Mouse (Mus musculus): ENCODE measurements around the gene Kpna7.
A peak's percentile ranks its signal among the peaks of the same experiment; 100 is the strongest.
"Not testable (repeated sequence)": the region's sequence is repeated elsewhere in the genome, so short reads cannot be mapped to it uniquely, and the experiment has no call there.

The Kpna7 gene

DNA sequence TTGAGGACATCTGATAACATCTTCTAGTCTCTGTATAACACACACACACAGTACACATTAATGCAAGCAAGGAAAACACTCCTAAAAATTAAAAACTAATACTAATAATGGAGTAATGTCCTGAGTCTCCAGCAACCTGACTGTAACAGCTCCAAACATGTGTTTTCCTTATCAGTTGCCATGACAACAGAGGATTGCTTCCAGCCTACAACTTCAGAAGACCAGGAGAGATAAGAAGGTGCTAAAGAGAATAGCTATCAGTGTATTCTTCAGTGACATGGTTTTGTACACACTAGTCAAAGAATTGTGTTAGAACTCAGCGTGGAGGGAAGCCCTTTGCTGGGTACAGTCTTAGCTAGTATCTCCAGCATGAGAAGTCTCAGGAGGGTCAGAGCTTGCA, 63.1 kb downstream of the Kpna7 start:
- DNase-seq (ENCODE audit: low read depth), result not testable (repeated sequence)

GRCm38 (mm10) chr5:145020254-145020653, 63.6 kb downstream of the Kpna7 start:
- DNase-seq (ENCODE audit: low read depth), result not testable (repeated sequence)

DNA sequence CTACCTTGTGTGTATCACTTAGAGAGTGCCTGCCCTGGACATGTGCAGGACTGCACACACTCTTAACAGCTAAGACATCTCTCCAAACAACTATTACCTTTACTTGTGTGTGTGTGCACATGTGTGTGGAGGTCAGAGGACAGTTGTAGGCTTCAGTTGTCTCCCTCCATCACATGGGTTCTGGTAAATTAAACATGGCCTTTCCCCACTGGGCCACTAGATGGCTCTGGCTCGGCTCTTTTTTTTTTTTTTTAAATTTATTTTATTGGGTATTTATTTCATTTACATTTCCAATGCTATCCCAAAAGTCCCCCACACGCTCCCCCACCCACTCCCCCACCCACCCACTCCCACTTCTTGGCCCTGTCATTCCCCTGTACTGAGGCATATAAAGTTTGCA, 67.1 kb downstream of the Kpna7 start:
- not testable (repeated sequence) for DNase-seq (ENCODE audit: low read depth)

DNA sequence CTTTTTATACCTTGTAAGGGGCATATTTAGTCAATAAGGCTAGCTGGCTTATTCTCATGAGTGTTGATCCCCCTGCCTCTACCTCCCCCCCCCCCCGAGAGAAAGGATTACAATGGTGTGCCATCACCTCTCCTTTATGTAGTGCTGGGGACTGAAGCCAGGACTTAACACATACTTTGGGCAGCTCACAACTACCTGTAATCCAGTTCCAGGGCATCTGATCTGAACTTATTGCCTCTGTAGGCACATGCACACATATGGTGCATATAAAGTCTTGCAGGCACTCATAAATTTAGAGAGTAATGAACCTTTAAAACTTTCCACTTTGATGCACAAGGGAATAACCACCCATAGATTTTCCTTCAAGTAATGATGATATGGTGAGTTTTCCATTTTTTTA, 69.6 kb downstream of the Kpna7 start:
- DNase-seq (ENCODE audit: low read depth), result no peak

GRCm38 (mm10) chr5:145008878-145009659, 74.8 kb downstream of the Kpna7 start:
- no peak for DNase-seq (ENCODE audit: low read depth)

- no peak for DNase-seq (ENCODE audit: low read depth)
Observed at GRCm38 (mm10) chr5:145005596-145005995, 78.2 kb downstream of the Kpna7 start.

- DNase-seq (ENCODE audit: low read depth), result no peak
Observed at GRCm38 (mm10) chr5:145004495-145004894, 79.3 kb downstream of the Kpna7 start.

GRCm38 (mm10) chr5:145003362-145003761, 80.5 kb downstream of the Kpna7 start:
- DNase-seq (ENCODE audit: low read depth), result no peak

DNA sequence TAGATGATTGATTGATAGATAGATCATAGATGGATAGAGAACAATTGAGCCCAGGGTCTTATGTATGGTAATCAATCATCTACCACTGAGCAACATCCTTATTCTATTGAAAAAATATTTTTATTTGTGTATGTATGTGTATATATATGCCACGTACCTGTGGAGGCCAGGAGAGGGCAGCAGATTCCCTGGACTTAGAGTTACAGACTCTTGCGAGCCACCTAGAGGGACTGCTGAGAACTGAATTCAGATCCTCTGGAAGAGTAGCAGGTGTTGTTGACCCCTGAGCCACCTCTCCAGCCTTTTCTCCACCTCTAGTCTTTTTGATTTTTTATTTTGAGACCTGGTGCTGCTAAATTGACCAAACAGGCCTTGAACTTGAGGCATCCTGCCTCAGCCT, 85.3 kb downstream of the Kpna7 start:
- DNase-seq (ENCODE audit: low read depth), result peak; percentile 58

DNA sequence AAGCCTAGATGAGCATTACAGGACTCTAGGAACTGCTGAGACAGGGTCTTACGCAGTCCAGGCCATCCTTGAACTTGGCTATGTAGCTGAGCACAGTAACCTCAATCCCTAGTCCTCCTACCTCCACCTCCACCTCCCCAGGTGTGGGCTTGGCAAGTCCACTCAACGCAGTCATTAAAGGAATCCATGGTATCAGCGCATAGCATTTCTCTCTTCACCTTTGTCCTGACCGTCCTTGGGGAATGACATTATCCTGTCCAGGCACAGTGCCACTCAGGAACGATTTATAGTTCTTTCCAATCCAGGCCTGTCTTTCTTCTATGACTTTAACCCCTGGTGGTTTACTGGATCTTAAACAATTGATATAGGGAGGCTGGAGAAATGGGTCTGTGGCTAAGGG, 93.3 kb downstream of the Kpna7 start:
- no peak for DNase-seq (ENCODE audit: low read depth)

DNA sequence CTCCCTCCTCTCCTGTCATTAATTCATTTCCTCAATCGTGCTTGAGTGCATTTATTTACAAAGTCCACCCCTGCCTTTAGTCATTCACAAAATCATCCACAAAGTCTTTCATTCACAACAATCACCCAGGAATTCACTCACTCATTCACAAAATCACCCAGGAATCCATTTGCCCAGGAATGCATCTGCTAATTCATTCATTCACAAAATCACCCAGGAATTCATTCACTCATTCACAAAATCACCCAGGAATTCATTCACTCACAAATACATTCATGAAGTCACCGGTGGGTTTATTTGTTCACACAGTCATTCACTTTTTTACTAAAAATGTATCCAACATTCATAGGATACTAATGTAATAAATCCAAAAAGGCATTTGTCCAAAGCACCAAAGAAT, 93.8 kb downstream of the Kpna7 start:
- no peak for DNase-seq (ENCODE audit: low read depth)

- no peak for DNase-seq (ENCODE audit: low read depth)
Observed at GRCm38 (mm10) chr5:144989061-144989405, 94.8 kb downstream of the Kpna7 start.

DNA sequence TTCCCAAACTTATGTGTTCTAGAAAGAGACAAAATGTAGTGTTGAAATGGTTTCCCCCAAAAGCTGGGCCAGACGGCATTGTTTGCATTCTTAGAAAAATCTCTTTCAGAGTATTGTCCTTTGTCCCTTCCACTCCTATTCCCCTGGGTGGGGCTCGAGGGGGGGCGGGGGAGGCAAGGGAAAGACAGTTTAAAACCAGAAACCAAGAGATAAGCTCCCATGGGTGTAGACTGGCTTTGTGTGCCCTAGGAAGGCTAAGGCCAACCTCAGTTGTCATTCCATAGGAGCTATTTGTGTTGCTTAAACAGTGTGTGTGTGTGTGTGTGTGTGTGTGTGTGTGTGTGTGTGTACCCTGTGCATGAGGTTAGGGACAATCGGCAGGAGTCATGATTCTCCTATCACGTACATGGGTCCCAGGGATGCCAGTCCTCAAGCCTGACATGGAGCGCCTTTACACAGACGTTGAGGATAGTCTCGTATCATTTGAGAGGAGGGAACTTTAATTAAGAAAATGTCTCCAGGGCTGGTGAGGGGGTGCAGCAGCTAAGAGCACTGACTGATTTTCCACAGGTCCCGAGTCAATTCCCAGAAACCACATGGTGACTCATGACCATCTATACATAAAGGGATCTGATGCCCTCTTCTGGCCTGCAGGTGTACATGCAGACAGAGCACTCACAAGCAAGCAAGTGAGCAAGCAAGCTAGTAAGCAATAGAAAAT, 95.3 kb downstream of the Kpna7 start:
- DNase-seq (ENCODE audit: low read depth), result no peak

GRCm38 (mm10) chr5:144987561-144987960, 96.3 kb downstream of the Kpna7 start:
- no peak for DNase-seq (ENCODE audit: low read depth)

GRCm38 (mm10) chr5:144984839-144985238, 99.0 kb downstream of the Kpna7 start:
- no peak for DNase-seq (ENCODE audit: low read depth)

DNA sequence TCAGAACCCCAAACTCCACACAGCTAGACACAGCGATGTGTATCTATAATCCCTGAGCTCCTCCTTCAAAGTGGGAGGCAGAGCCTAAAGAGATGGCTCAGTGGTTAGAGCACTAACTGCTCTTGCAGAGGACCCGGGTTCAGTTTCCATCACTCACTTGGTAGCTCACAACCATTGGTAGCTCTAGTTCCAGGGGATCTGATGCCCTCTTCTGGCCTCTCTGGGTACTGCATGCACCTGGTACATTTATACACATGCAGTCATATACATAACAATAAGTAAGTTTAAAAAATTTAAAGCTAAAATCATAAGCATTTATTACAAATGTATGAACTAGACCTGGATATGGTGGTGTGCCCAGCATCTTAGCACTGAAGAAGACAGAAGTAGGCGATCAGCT, 100.6 kb downstream of the Kpna7 start:
- no peak for DNase-seq (ENCODE audit: low read depth)

- no peak for DNase-seq (ENCODE audit: low read depth)
Observed at GRCm38 (mm10) chr5:144979110-144979509, 104.7 kb downstream of the Kpna7 start.

DNA sequence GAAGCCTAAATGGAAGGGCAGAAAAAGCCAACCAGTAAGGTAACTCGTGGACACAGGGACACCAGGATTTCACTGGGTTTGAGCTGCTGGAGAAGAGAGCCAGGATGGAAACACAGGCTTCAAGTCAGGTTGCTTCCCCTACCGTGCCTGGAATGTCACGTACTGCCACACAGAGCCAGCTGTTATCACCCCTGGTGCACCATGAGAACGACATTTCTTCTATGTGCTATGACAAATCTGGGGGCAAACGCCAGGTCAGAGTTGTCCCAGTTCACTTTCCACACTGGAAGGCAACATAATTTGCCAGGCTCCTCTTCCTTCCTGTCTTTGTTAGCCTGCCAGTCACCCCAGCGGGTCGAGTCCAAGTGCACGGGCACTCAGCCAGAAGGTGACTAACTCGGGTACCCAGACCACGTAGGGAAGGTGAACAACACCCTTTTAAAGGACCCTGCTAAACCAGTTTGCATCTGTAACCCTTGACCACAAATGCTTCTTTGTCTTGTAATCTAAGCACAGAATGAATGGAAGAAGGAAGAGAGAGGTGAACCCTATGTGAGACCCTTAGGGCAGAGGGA, 105.2 kb downstream of the Kpna7 start:
- no peak for DNase-seq (ENCODE audit: low read depth)

GRCm38 (mm10) chr5:144971266-144971665, 112.6 kb downstream of the Kpna7 start:
- DNase-seq (ENCODE audit: low read depth), result no peak

DNA sequence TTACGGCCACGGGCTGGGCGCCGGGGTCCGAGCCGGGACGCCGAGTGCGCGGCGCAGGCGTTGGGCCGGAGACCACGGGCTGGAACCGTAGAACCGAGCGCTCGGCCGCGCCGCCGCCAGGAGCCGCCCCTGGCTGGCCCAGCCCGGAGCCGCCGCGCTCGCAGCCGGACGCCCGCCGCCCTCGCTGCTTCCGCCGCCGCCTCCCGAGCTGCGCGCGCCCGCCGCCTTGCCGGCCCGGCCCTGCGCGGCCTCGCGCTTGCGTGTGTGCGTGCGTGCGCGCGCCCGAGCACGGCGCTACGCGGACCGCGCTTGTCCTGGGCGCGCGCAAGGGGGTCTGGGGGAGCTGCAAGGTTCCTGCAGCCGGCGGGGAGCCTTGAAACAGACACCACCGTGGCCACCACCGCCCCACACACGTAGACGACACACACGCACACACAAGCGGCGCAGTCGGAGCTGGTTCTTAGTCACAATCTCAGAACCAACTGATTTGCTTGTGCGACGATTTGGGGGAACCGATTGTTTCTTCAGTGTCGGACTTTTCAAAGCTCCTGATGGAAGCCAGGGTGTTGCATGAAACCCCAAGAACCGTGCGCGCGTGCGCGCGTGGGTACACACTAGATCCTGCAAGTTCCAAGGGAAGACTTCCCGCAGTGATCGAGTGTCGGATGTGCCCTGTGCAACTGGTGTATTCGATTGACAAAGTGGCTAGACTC, 118.0 kb downstream of the Kpna7 start, which contains the start of gene Smurf1:
Gene Smurf1 (minus strand): TSS at position 209 of the 713 bp plus-strand sequence.
- peak; percentile 65 for DNase-seq (ENCODE audit: low read depth)

GRCm38 (mm10) chr5:144964872-144965638, 118.8 kb downstream of the Kpna7 start:
- DNase-seq (ENCODE audit: low read depth), result peak; percentile 80

- no peak for DNase-seq (ENCODE audit: low read depth)
Observed at GRCm38 (mm10) chr5:144964465-144964864, 119.4 kb downstream of the Kpna7 start.
